Mouse (Mus musculus) limb, embryonic 11.5 days (tissue): ENCODE measurements at regions not wholly inside any gene's neighbourhood (a gene's known extent, or its start where the extent isn't known, plus 50 kb on each side); places are given as distances from the start of the nearest gene placed in this dataset.
A peak's percentile ranks its signal among the peaks of the same experiment; 100 is the strongest.

ENCODE experiments used
- ATAC-seq: fragments of 200-750 bp; cut with Nextera tagmentation; 2 replicates; pipeline ENCODE4 v1.8.0; 2017; ENCODE audit warnings: low read depth; ENCODE audit not compliant: insufficient number of reproducible peaks, low FRiP score, low TSS enrichment
- DNase-seq: peaks from one replicate; pipeline ENCODE4 v3.0.0-alpha.2; 2015; ENCODE audit warnings: low spot score
- H3K27ac ChIP-seq: fragments of 300-500 bp; sonication (generic); replicated peaks from 2 replicates; pipeline ENCODE4 v1.5.1; 2014; ENCODE audit warnings: low read depth, mild to moderate bottlenecking, low read length
- H3K27me3 ChIP-seq: fragments of 300-500 bp; sonication (generic); 2 replicates; pipeline ENCODE4 v1.6.1; 2014; ENCODE audit warnings: mild to moderate bottlenecking, low read length, mixed read lengths; ENCODE audit not compliant: control insufficient read depth, insufficient read depth
- H3K36me3 ChIP-seq: fragments of 300-500 bp; sonication (generic); 2 replicates; pipeline ENCODE4 v1.6.1; 2014; ENCODE audit warnings: mild to moderate bottlenecking, low read length, moderate library complexity, mixed read lengths; ENCODE audit not compliant: control insufficient read depth, insufficient read depth
- H3K4me1 ChIP-seq: fragments of 300-500 bp; sonication (generic); 2 replicates; pipeline ENCODE4 v1.6.1; 2014; ENCODE audit warnings: low read length, mixed read lengths; ENCODE audit not compliant: control insufficient read depth, insufficient read depth
- H3K4me2 ChIP-seq: fragments of 300-500 bp; sonication (generic); 2 replicates; pipeline ENCODE4 v1.6.1; 2014; ENCODE audit warnings: low read depth, mild to moderate bottlenecking, moderate library complexity; ENCODE audit not compliant: severe bottlenecking
- H3K4me3 ChIP-seq: fragments of 300-500 bp; sonication (generic); 2 replicates; pipeline ENCODE4 v1.5.1; 2014; ENCODE audit warnings: low read depth, low read length
- H3K9ac ChIP-seq: fragments of 300-500 bp; sonication (generic); 2 replicates; pipeline ENCODE4 v1.6.1; 2014; ENCODE audit warnings: mild to moderate bottlenecking, low read length
- H3K9me3 ChIP-seq: fragments of 300-500 bp; sonication (generic); 2 replicates; pipeline ENCODE4 v1.6.1; 2016; ENCODE audit warnings: low read length; ENCODE audit not compliant: control insufficient read depth
- WGBS: fragments of 180-500 bp; shearing (Covaris S2); extraction: QIAGEN DNeasy Blood & Tissue Kit; methylation state at CpG from one replicate; pipeline ENCODE4 v1.1.7; 2014; 5-methylcytosine and 5-hydroxymethylcytosine counted together

DNA sequence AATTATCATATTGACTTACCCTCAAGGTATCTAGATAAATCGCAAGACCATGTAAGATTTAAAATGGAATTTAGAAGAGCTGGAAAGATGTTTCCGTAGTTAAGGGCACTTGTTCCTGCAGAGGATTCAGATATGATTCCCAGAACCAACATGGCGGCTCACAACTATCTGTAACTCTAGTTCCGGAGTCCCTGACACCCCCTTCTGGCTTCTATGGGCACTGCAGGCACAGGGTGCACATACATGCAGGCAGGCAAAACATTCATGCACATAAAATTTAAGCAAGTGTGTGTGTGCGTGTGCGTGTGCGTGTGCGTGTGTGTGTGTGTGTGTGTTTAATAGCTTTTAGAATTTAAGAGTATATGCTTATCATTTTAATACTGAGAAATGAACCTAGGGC, 230.8 kb upstream of the Igfbp3 start:
- Histone ChIP-seq H3K9ac (no peak overlapping the region), H3K4me3 (no peak overlapping the region), H3K9me3 (no peaks in the 10 kb centered on the region), H3K36me3 (no peaks in the 10 kb centered on the region), H3K4me1 (no peaks in the 10 kb centered on the region), H3K4me2 (no peak overlapping the region), H3K27me3 (no peaks in the 10 kb centered on the region), H3K27ac (no peak overlapping the region)
- ATAC-seq (no peak), DNase-seq (no peak)
- 97% methylated on average over 8 of the region's 8 CpGs for WGBS

DNA sequence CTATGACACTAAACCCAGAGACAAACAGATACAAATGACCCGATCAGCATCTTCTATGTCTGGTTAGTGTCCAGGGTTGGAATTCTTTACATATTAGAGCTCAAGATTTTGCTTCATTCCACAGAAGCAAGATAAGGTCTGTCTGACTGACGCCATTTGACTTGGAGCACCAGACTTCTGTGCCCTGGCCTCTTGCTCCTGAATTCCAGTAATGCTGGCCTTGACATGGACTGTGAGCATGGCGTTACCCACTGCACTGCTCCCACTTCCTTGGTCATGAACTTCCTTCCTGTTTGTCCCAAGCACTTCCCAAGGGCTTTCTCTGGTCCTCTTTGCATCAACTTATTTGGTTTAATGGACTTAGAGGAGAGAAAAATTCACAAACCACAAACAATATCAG, 225.6 kb upstream of the Igfbp3 start:
- H3K9ac ChIP-seq, result no peak overlapping the region
- no peak overlapping the region for H3K27ac ChIP-seq
- DNase-seq, result no peak
- ATAC-seq, result no peak
- no peaks in the 10 kb centered on the region for H3K4me1 ChIP-seq
- H3K36me3 ChIP-seq, result no peaks in the 10 kb centered on the region
- no peak overlapping the region for H3K4me2 ChIP-seq
- no peaks in the 10 kb centered on the region for H3K9me3 ChIP-seq
- WGBS, result 82% methylated on average over 3 of the region's 3 CpGs
- H3K4me3 ChIP-seq, result no peak overlapping the region
- H3K27me3 ChIP-seq, result no peaks in the 10 kb centered on the region

DNA sequence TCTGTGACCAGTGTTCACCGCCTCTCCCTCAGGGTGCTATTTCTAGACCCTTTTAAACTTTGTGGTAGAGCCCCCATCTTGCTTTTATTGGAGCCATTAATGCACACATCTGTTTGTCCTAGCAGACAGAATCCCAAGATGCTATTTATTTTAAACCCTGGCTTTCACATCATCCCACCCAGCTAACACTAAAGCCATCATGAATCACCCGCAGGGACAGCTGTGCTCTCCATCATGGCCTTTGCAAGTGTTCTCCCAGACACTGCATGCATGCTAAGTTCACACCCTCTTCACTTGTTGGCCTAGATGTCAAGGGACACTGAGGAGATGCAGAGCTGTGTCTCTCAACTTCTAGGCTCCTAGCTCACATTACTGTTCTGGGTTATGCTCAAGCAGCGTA, 220.9 kb upstream of the Igfbp3 start:
- Histone ChIP-seq H3K27me3 (no peaks in the 10 kb centered on the region), H3K4me3 (no peak overlapping the region), H3K36me3 (no peaks in the 10 kb centered on the region), H3K4me1 (no peaks in the 10 kb centered on the region), H3K27ac (no peak overlapping the region), H3K9me3 (no peaks in the 10 kb centered on the region), H3K4me2 (no peak overlapping the region), H3K9ac (no peak overlapping the region)
- WGBS, result 85% methylated on average over 3 of the region's 3 CpGs
- DNase-seq, result no peak
- ATAC-seq, result no peak

GRCm38 (mm10) chr11:7427771-7428170, 214.0 kb upstream of the Igfbp3 start:
- Histone ChIP-seq H3K4me3 (no peak overlapping the region), H3K36me3 (no peaks in the 10 kb centered on the region), H3K4me2 (no peak overlapping the region), H3K9me3 (no peaks in the 10 kb centered on the region), H3K27me3 (no peaks in the 10 kb centered on the region), H3K9ac (no peak overlapping the region), H3K27ac (no peak overlapping the region), H3K4me1 (0 out of 2 replicates have a peak, but pooled peaks cover 4% of the 10 kb centered on the region)
- 85% methylated on average over 4 of the region's 4 CpGs for WGBS
- DNase-seq, result no peak
- ATAC-seq, result no peak

DNA sequence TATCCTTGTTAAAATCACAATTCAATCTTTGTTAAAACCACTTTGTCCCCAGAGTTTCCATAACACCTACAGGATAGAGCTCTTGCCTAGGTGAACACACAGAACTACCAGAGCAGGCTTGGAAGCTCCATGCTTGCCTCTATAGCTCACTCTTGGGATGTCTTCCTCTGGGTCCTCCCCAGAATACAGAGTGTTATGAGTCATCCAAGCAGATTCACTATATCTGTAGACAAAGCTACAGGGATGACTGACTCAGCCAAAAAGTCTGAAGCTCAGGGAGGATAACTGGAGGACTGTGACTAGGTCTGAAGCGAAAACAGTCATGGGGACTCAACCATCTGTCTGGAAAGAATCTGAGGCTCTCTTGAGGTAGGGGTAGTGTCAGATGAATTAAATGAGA, 211.5 kb upstream of the Igfbp3 start:
- Histone ChIP-seq H3K9me3 (no peaks in the 10 kb centered on the region), H3K9ac (no peak overlapping the region), H3K4me2 (no peak overlapping the region), H3K36me3 (no peaks in the 10 kb centered on the region), H3K27me3 (no peaks in the 10 kb centered on the region), H3K27ac (no peak overlapping the region), H3K4me3 (no peak overlapping the region), H3K4me1 (0 out of 2 replicates have a peak, but pooled peaks cover 4% of the 10 kb centered on the region)
- WGBS, result 89% methylated on average over 1 of the region's 1 CpGs
- DNase-seq (no peak), ATAC-seq (no peak)

- H3K27ac ChIP-seq, result no peak overlapping the region
- 41% methylated on average over 5 of the region's 5 CpGs for WGBS
These were observed 210.4 kb upstream of the Igfbp3 start for GRCm38 (mm10) chr11:7424082-7424471.

GRCm38 (mm10) chr11:7423276-7424081, 209.8 kb upstream of the Igfbp3 start:
- 16% methylated on average over 13 of the region's 13 CpGs for WGBS
- H3K9ac ChIP-seq, result no peak overlapping the region
- no peak overlapping the region for H3K4me3 ChIP-seq
- ATAC-seq, result no peak; the same call in 1 of the 2 replicates
- H3K4me2 ChIP-seq, result no peak overlapping the region
- H3K4me1 ChIP-seq, result 0 out of 2 replicates have a peak, but pooled peaks cover 4% of the 10 kb centered on the region
- H3K9me3 ChIP-seq, result no peaks in the 10 kb centered on the region
- H3K36me3 ChIP-seq, result no peaks in the 10 kb centered on the region
- no peak overlapping the region for H3K27ac ChIP-seq
- peak; percentile 22 for DNase-seq
- H3K27me3 ChIP-seq, result no peaks in the 10 kb centered on the region

More at GRCm38 (mm10) chr11:7424082-7424471, 210.4 kb upstream of the Igfbp3 start:
- Histone ChIP-seq H3K4me1 (0 out of 2 replicates have a peak, but pooled peaks cover 4% of the 10 kb centered on the region), H3K4me3 (no peak overlapping the region), H3K4me2 (no peak overlapping the region), H3K9ac (no peak overlapping the region), H3K36me3 (no peaks in the 10 kb centered on the region), H3K9me3 (no peaks in the 10 kb centered on the region), H3K27me3 (no peaks in the 10 kb centered on the region)
- DNase-seq (peak; percentile 22), ATAC-seq (no peak)

GRCm38 (mm10) chr11:7412631-7413030, 198.9 kb upstream of the Igfbp3 start:
- Histone ChIP-seq H3K4me2 (no peak overlapping the region), H3K27me3 (no peaks in the 10 kb centered on the region), H3K9me3 (no peaks in the 10 kb centered on the region), H3K4me1 (no peaks in the 10 kb centered on the region), H3K9ac (no peak overlapping the region), H3K4me3 (no peak overlapping the region), H3K27ac (no peak overlapping the region), H3K36me3 (no peaks in the 10 kb centered on the region)
- ATAC-seq (no peak), DNase-seq (no peak)
- WGBS, result 76% methylated on average over 3 of the region's 3 CpGs

DNA sequence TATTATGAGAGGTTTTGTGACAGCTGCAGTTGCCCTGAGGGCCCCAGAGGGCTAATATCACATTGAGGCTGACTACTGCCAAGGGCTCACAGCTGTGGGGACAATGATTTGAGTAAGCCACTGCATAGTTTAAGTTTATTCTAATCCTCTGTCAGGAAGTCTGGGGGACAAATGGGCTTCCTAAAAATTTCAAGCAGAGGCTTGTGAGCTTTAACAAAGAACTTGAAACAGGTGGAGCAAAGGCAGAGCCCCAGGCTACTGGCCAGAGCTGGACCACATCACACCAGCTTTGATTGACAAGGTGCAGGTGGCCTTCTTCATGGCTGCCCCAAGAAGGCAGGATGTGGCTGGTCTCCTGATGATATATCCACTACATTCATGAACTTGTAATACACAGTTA, 195.3 kb upstream of the Igfbp3 start:
- Histone ChIP-seq H3K36me3 (no peaks in the 10 kb centered on the region), H3K4me2 (no peak overlapping the region), H3K27me3 (no peaks in the 10 kb centered on the region), H3K27ac (no peak overlapping the region), H3K9ac (no peak overlapping the region), H3K4me1 (no peaks in the 10 kb centered on the region), H3K4me3 (no peak overlapping the region), H3K9me3 (no peaks in the 10 kb centered on the region)
- ATAC-seq (peak; percentile 51; the same call in 1 of the 2 replicates), DNase-seq (no peak)
